Mouse (Mus musculus) megakaryocyte progenitor cell, adult 5-6 weeks (primary cell): ENCODE data around the gene Apmap. TPM values are rescaled to one million over a fixed set of nuclear protein-coding genes. Genes with fewer than 3 reads are reported as not detected.

Experiments used
- total RNA-seq, 2 experiments: library from RNA; stranded (forward) in 1 of 2; stranded (reverse) in 1 of 2; fragments of 157-497, 149-512 nt in 1 of 2; fragments of 200-1000 nt in 1 of 2; gene quantifications; 2 replicates each; pipeline versions ENCODE4 v1.2.3 to v1.2.4; 2015 to 2017

Gene Apmap
- total RNA-seq, 2 experiments from 2014 or later: 33.7 to 73.6 TPM

Other genes with a start within 250 kb of the Apmap start
- gene 3300002I08Rik, start 245.8 kb downstream of the Apmap start, total RNA-seq (2015): 2.2 and 2.4 TPM in 2 replicates
- gene 3300002I08Rik, start 245.8 kb downstream of the Apmap start, total RNA-seq (2017): 4.9 and 6.6 TPM in 2 replicates
- 3.1 and 4.5 TPM in 2 replicates for gene Zfp442, start 157.1 kb downstream of the Apmap start, total RNA-seq (2015)
- gene Zfp442, start 157.1 kb downstream of the Apmap start, total RNA-seq (2017): 4.5 TPM in 2 replicates
- gene Zfp345, start 123.5 kb downstream of the Apmap start, total RNA-seq (2015): 0.12 and 1.1 TPM in 2 replicates
- gene Zfp345, start 123.5 kb downstream of the Apmap start, total RNA-seq (2017): 0.17 TPM in 1 of 2 replicates, not detected in the other
- gene Cst7, start 38.2 kb downstream of the Apmap start, total RNA-seq (2015): 422 and 485 TPM in 2 replicates
- 323 and 389 TPM in 2 replicates for gene Cst7, start 38.2 kb downstream of the Apmap start, total RNA-seq (2017)
- 9.7 and 18.1 TPM in 2 replicates for gene Acss1, start 59.9 kb upstream of the Apmap start, total RNA-seq (2015)
- gene Acss1, start 59.9 kb upstream of the Apmap start, total RNA-seq (2017): 15.4 and 20.7 TPM in 2 replicates
- gene Vsx1, start 80.8 kb upstream of the Apmap start, total RNA-seq (2015): not detected in 2 replicates
- not detected in 2 replicates for gene Vsx1, start 80.8 kb upstream of the Apmap start, total RNA-seq (2017)
- gene Entpd6, start 140.5 kb upstream of the Apmap start, total RNA-seq (2015): 11.5 and 11.8 TPM in 2 replicates
- gene Entpd6, start 140.5 kb upstream of the Apmap start, total RNA-seq (2017): 13.3 and 18.0 TPM in 2 replicates
- 8.5 and 8.7 TPM in 2 replicates for gene Pygb, start 178.2 kb upstream of the Apmap start, total RNA-seq (2015)
- 24.0 and 33.9 TPM in 2 replicates for gene Pygb, start 178.2 kb upstream of the Apmap start, total RNA-seq (2017)